Comparison of ENCODE assay signal across 8 mouse cellular contexts in the genomic region with DNA sequence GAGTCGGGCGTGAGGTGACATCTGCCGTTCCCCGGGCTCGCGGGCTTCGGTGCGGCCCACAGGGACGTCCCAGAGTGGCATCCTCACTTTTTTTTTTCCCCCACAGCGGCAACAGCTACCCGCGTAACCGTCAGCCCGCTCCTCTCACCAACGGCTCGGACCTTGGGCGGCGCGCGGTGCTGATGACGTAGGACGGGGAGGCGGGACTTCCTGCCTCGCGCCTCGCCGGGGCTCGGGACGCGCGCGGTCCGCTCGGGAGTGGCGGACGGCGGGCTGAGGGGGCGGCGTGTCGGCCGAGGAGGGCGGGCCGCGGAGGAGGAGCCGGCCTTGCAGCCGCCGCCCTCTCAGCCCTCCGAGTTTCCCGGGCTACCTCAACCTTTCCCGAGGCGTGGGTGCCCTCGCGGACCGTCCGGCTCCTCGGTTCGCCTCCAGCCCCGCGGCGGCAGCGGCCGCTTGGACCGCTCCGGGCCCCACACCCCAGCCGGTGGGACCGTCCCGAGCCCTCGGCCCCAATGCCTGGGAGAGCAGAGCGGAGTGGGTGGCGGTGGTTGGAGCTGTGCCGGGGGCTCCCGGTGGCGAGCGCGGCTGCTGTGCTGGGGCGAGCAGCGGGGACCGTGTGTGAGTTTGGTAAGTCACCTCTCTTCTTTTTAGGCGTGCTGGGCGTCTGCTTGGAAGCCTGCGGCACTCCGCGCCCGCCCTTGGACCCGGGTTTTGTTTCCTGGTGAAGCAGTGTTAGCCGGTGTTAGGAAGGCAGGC. TPM values are rescaled to one million over a fixed set of nuclear protein-coding genes. Genes with fewer than 3 reads are reported as not detected.
DNase-seq lines count a peak whose midpoint lies in the region; ATAC-seq and TF ChIP-seq lines count a peak whose summit lies in the region.

A gene (plus strand): TSS at position 235 of the 756 bp plus-strand sequence.

- H3K4me2 ChIP-seq in embryonic facial prominence, embryonic 13.5 days, result peak within 1 kb of the TSS; percentile 84
- peak within 1 kb of the TSS; percentile 74 for H3K4me2 ChIP-seq in limb, embryonic 12.5 days
- peak within 1 kb of the TSS; percentile 89 for H3K4me2 ChIP-seq in midbrain, embryonic 14.5 days (ENCODE audit: low read length)

- no peaks in the 10 kb centered on the region for H3K27me3 ChIP-seq in embryonic facial prominence, embryonic 13.5 days
- H3K27me3 ChIP-seq in heart, adult 2 months (ENCODE audit: control insufficient read depth, insufficient read depth, low read length), result no peaks in the 10 kb centered on the region
- no peaks in the 10 kb centered on the region for H3K27me3 ChIP-seq in limb, embryonic 12.5 days
- H3K27me3 ChIP-seq in midbrain, embryonic 14.5 days (ENCODE audit: control insufficient read depth, insufficient read depth, low read length), result no peaks in the 10 kb centered on the region

- no peak for TF ChIP-seq EP300 in heart, adult 2 months (IDR thresholded peaks at IDR 0.05; ENCODE audit: insufficient read depth, low read depth, low read length)

- peaks cover 11% of the 10 kb centered on the region for H3K4me1 ChIP-seq in embryonic facial prominence, embryonic 13.5 days
- H3K4me1 ChIP-seq in heart, adult 2 months (ENCODE audit: control insufficient read depth, insufficient read depth, low read length), result peaks cover 3% of the 10 kb centered on the region
- peaks cover 10% of the 10 kb centered on the region for H3K4me1 ChIP-seq in limb, embryonic 12.5 days (replicated peaks)
- peaks cover 12% of the 10 kb centered on the region; the same call in 1 of the 2 replicates for H3K4me1 ChIP-seq in midbrain, embryonic 14.5 days (ENCODE audit: control insufficient read depth, insufficient read depth, low read length)

- peak; percentile 98 for ATAC-seq in embryonic facial prominence, embryonic 13.5 days (ENCODE audit: insufficient number of reproducible peaks, insufficient read depth, low FRiP score, low TSS enrichment, low read depth)
- peak; percentile 97 for ATAC-seq in limb, embryonic 12.5 days (ENCODE audit: insufficient number of reproducible peaks, insufficient read depth, low FRiP score, low TSS enrichment, low read depth)
- peak; percentile 98 for ATAC-seq in midbrain, embryonic 14.5 days (ENCODE audit: low FRiP score, low TSS enrichment)

- peak within 1 kb of the TSS; percentile 97 for H3K9ac ChIP-seq in embryonic facial prominence, embryonic 13.5 days
- peak within 1 kb of the TSS; percentile 90 for H3K9ac ChIP-seq in heart, adult 2 months (ENCODE audit: low read depth, low read length)
- H3K9ac ChIP-seq in limb, embryonic 12.5 days (replicated peaks), result peak within 1 kb of the TSS; percentile 91
- peak within 1 kb of the TSS; percentile 86 for H3K9ac ChIP-seq in midbrain, embryonic 14.5 days (replicated peaks; ENCODE audit: low read length)

- peak within 1 kb of the TSS; percentile 90 for H3K4me3 ChIP-seq in embryonic facial prominence, embryonic 13.5 days
- H3K4me3 ChIP-seq in heart, adult 2 months, result peak within 1 kb of the TSS; percentile 98
- peak within 1 kb of the TSS; percentile 88 for H3K4me3 ChIP-seq in limb, embryonic 12.5 days (replicated peaks)
- H3K4me3 ChIP-seq in midbrain, embryonic 14.5 days (replicated peaks; ENCODE audit: low read depth, low read length), result peak within 1 kb of the TSS; percentile 88

- H3K79me2 ChIP-seq in heart, adult 2 months (replicated peaks; ENCODE audit: control insufficient read depth, insufficient read depth, low read length), result 0 out of 2 replicates have a peak, but pooled peaks cover 4% of the 10 kb centered on the region

- peak; percentile 90 for DNase-seq in 416B (ENCODE audit: low read depth)
- DNase-seq in adrenal gland, postnatal 4 days (ENCODE audit: low spot score in 2 of 2), result peak; percentile 80 to 85
- peak; percentile 96 to 98 for DNase-seq in heart, adult 2 months
- DNase-seq in kidney, adult 8-10 months, result peak; percentile 90 to 91
- peak; percentile 97 for DNase-seq in midbrain, embryonic 14.5 days
- DNase-seq in spleen, adult 12 weeks (ENCODE audit: low spot score), result peak; percentile 94

- peak within 1 kb of the TSS; percentile 90 for H3K27ac ChIP-seq in embryonic facial prominence, embryonic 13.5 days
- H3K27ac ChIP-seq in heart, adult 2 months, result peak within 1 kb of the TSS; percentile 98
- peak within 1 kb of the TSS; percentile 95 for H3K27ac ChIP-seq in limb, embryonic 12.5 days
- H3K27ac ChIP-seq in midbrain, embryonic 14.5 days (replicated peaks; ENCODE audit: low read depth, low read length), result peak within 1 kb of the TSS; percentile 88

- TF ChIP-seq CTCF in heart, adult 2 months (IDR thresholded peaks at IDR 0.05), result no peak

- TF ChIP-seq POLR2A in heart, adult 2 months (IDR thresholded peaks at IDR 0.05; ENCODE audit: insufficient read depth, low read depth, low read length), result peak; percentile 91

- no peaks in the 10 kb centered on the region for H3K9me3 ChIP-seq in embryonic facial prominence, embryonic 13.5 days
- H3K9me3 ChIP-seq in limb, embryonic 12.5 days, result no peaks in the 10 kb centered on the region
- no peaks in the 10 kb centered on the region for H3K9me3 ChIP-seq in midbrain, embryonic 14.5 days (ENCODE audit: control insufficient read depth, low read length)

- H3K36me3 ChIP-seq in embryonic facial prominence, embryonic 13.5 days, result no peaks in the 10 kb centered on the region
- no peaks in the 10 kb centered on the region; the same call in 1 of the 2 replicates for H3K36me3 ChIP-seq in heart, adult 2 months (ENCODE audit: control insufficient read depth, insufficient read depth, low read length)
- no peaks in the 10 kb centered on the region for H3K36me3 ChIP-seq in limb, embryonic 12.5 days
- no peaks in the 10 kb centered on the region for H3K36me3 ChIP-seq in midbrain, embryonic 14.5 days (ENCODE audit: control insufficient read depth, insufficient read depth, low read length)

- under 1% methylated on average over 82 of the region's 86 CpGs for WGBS in embryonic facial prominence, embryonic 13.5 days
- WGBS in heart, adult 2 months, result under 1% methylated on average over 85 of the region's 86 CpGs
- WGBS in limb, embryonic 12.5 days, result under 1% methylated on average over 86 of the region's 86 CpGs
- WGBS in midbrain, embryonic 14.5 days, result under 1% methylated on average over 82 of the region's 86 CpGs

- intact Hi-C loops in heart, adult 2 months (cut with DNase I), result loop anchor here (1.0 kb wide), 1 partner anchor 490 kb away; a partner anchor contains a TSS

RNA-seq across cellular contexts. Expression of the gene that starts here (rescaled TPM):
- total RNA-seq in adrenal gland, postnatal 4 days (2021), result 10 to 100 TPM; 14.9 to 16.7 TPM
- 22.4 and 23.7 TPM in 2 replicates for polyA plus RNA-seq in embryonic facial prominence, embryonic 13.5 days (2015; fragmentation: Nextera tagmentation; extraction: Ambion mirVana)
- total RNA-seq in heart, adult 2 months (2021), result 10 to 100 TPM; 18.8 to 21.2 TPM
- polyA plus RNA-seq in heart, adult 2 months (2012; rRNA removed), result 5.3 and 10.7 TPM in 2 replicates
- polyA plus RNA-seq in limb, embryonic 12.5 days (2016; fragmentation: Nextera tagmentation; extraction: Ambion mirVana), result 23.8 and 25.0 TPM in 2 replicates
- polyA plus RNA-seq in midbrain, embryonic 14.5 days (2014; fragmentation: Nextera tagmentation; extraction: Ambion mirVana), result 18.8 and 20.0 TPM in 2 replicates

Comparison
In these comparisons a context has a peak if more than half of its experiments do, and no peak if none do; other contexts are left out.
1. Peak in every context shown above with its lines: DNase-seq, ATAC-seq, H3K4me3 ChIP-seq and H3K27ac ChIP-seq.